Mouse (Mus musculus) layer of hippocampus, adult 11-12 months (tissue): ENCODE results near the gene Ush1g.
A peak's percentile ranks its signal among the peaks of the same experiment; 100 is the strongest.

Experiments
- DNase-seq: peaks from one replicate; pipeline ENCODE4 v3.0.0; 2022; ENCODE audit warnings: low spot score

The Ush1g gene

GRCm38 (mm10) chr11:115289885-115290284, 32.0 kb downstream of the Ush1g start:
- DNase-seq: no peak

GRCm38 (mm10) chr11:115288305-115288704, 33.5 kb downstream of the Ush1g start:
- no peak for DNase-seq

GRCm38 (mm10) chr11:115287386-115287785, 34.5 kb downstream of the Ush1g start:
- peak; percentile 62 for DNase-seq

- no peak for DNase-seq
Observed at GRCm38 (mm10) chr11:115286201-115286993, 35.4 kb downstream of the Ush1g start.

GRCm38 (mm10) chr11:115285282-115285681, 36.6 kb downstream of the Ush1g start:
- DNase-seq: no peak

GRCm38 (mm10) chr11:115283891-115284620, 37.8 kb downstream of the Ush1g start:
- no peak for DNase-seq

- no peak for DNase-seq
Observed at GRCm38 (mm10) chr11:115283486-115283765, 38.4 kb downstream of the Ush1g start.

- DNase-seq: peak; percentile 65
Observed at GRCm38 (mm10) chr11:115282723-115283485, 38.9 kb downstream of the Ush1g start.

GRCm38 (mm10) chr11:115282295-115282694, 39.5 kb downstream of the Ush1g start:
- peak; percentile 63 for DNase-seq

GRCm38 (mm10) chr11:115279726-115280125, 42.1 kb downstream of the Ush1g start:
- DNase-seq: no peak

- DNase-seq: no peak
Observed at GRCm38 (mm10) chr11:115278176-115278575, 43.7 kb downstream of the Ush1g start.

GRCm38 (mm10) chr11:115277604-115277975, 44.3 kb downstream of the Ush1g start:
- no peak for DNase-seq

GRCm38 (mm10) chr11:115276780-115277603, 44.8 kb downstream of the Ush1g start, which contains the start of gene Fdxr:
Fdxr (minus strand) TSS chr11:115277050.
- DNase-seq: peak; percentile 99

GRCm38 (mm10) chr11:115275954-115276353, 45.9 kb downstream of the Ush1g start:
- no peak for DNase-seq

- no peak for DNase-seq
Observed at GRCm38 (mm10) chr11:115275509-115275908, 46.3 kb downstream of the Ush1g start.

- DNase-seq: no peak
Observed at GRCm38 (mm10) chr11:115274771-115275170, 47.1 kb downstream of the Ush1g start.

- no peak for DNase-seq
Observed at GRCm38 (mm10) chr11:115274178-115274577, 47.7 kb downstream of the Ush1g start.

GRCm38 (mm10) chr11:115273735-115274134, 48.1 kb downstream of the Ush1g start:
- no peak for DNase-seq

GRCm38 (mm10) chr11:115272894-115273498, 48.8 kb downstream of the Ush1g start:
- no peak for DNase-seq

GRCm38 (mm10) chr11:115271481-115271880, 50.4 kb downstream of the Ush1g start:
- DNase-seq: no peak

- DNase-seq: no peak
Observed at GRCm38 (mm10) chr11:115271052-115271451, 50.8 kb downstream of the Ush1g start.
